Mouse (Mus musculus) gonadal fat pad, adult 2 months (tissue): ENCODE measurements around the gene Trim67. TPM values are rescaled to one million over a fixed set of nuclear protein-coding genes. Genes with fewer than 3 reads are reported as not detected.
A peak's percentile ranks its signal among the peaks of the same experiment; 100 is the strongest.

Experiments used
- DNase-seq: peaks from one replicate; pipeline ENCODE4 v3.0.0-alpha.2; 2012; ENCODE audit warnings: low read depth
- polyA plus RNA-seq: library from polyadenylated mRNA; depleted of rRNA; stranded (reverse); fragments of >200 nt; gene quantifications from 2 replicates; pipeline ENCODE4 v1.2.3, GENCODE M21; 2012

Gene Trim67
- polyA plus RNA-seq, 1 experiment = 5.4 TPM

GRCm38 (mm10) chr8:124794486-124794780 is 1.5 kb downstream of the Trim67 start:
- no peak for DNase-seq

- no peak for DNase-seq
These were observed 3.0 kb downstream of the Trim67 start for GRCm38 (mm10) chr8:124795781-124796488.

DNA sequence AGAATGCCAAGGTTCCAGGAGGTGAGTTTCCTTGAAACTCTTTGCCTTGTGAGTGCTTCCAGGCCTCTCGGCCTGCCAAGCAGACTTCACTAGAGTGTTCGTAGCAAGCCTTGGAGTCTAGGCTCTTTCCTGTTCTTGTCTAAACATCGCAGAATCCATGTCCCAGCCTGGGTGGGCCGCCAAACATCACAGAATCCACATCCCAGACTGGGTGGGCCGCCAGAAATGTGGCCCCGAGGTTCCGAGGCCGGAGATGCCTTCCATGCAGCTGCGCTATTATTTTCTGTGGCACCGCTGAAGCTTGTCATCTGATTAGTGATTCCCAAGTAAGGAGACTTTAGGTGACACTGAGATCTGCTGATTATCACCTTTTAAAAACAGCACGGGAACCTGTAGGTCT is 7.7 kb downstream of the Trim67 start:
- no peak for DNase-seq

DNA sequence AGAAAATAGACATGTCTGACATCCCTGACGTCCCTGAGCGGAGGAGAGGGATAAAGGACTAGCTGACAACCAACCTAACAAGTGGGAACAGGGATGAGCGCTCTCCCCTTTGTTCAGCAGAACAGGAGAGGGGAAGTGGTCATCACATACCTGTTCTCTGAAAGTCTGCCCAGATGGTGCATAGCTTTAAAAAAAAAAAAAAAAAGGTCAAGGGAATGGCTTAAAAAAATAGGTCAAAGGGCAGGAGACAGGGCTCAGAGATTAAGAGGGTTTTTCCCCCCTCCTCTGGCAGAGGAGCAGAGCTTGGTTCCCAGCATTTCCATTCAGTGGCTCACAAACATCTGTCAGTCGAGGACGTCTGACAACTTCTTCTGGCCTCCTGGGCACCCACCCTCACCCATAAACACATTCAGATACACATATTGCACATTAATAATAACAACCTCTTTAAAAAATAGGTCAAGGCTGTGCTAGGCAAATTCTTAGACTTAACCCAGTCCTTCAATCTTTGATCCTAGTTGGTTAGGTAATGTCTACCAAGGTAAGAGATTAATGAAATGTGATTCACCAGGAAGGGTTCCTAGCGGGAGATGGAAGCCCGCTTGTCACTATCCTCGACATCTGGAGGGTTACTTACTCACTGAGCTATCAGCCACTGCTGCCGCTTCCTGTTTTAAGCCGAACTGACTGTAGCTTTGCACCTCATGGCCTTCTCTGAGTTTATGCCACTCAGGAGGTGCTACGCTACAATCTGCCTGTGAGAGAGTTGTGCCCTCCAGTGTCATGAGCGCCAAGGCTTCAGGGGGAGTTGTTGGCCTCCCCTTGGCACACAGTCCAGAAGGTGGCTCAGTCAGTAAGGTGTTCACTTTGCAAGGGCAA is 11.2 kb downstream of the Trim67 start:
- no peak for DNase-seq

DNA sequence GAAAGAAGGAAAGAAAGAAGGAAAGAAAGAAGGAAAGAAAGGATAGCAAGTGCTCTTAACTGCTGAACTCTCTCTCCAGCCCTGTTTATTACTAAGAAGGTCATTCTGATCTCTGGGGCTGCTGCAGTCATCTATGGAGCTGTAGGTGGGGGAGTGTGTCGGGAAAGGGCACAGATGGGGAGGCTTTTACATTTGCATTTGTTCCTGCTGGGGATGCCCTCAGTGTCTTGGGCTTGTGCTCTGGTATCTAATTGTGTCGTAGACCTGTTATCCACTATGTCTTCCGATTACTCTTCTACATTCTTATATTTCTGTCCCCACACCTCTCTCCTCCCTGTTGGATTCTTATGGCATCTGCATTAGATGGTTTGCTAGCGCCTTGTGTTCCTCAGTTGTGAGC is 13.1 kb downstream of the Trim67 start:
- no peak for DNase-seq

GRCm38 (mm10) chr8:124809419-124809818 is 16.5 kb downstream of the Trim67 start:
- no peak for DNase-seq

GRCm38 (mm10) chr8:124810056-124810610 is 17.2 kb downstream of the Trim67 start:
- no peak for DNase-seq

DNA sequence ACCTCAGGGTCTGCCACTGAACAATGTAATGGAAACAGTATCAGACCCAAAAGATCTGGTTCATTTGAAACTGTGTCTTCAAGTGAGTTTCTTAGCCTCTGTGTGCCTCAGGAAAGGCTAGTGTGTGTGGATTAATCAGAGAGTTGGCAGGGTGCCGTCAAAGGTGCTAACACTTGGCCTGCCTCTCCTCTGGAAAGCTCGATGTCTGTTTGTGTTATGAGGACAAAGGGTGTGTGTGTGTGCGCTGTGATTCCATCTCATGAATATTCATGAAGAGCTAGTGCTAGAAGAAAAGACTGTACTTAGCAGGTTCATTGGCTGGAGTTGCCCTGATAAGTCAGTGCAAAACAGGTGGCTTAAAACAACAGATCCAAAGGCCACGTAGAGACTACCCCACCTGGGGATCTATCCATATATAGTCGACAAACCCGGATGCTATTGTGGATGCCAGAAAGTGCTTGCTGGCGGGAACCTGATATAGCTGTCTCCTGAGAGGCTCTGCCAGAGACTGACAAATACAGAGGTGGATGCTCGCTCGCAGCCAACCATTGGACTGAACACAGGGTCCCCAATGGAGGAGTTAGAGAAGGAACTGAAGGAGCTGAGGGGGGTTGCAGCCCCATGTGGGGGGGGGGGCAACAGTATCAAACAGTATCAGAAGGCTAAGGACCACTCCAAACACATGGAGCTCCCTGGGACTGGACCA is 17.9 kb downstream of the Trim67 start:
- DNase-seq = no peak

- DNase-seq = no peak
These were observed 20.4 kb downstream of the Trim67 start for GRCm38 (mm10) chr8:124813326-124813725.

DNA sequence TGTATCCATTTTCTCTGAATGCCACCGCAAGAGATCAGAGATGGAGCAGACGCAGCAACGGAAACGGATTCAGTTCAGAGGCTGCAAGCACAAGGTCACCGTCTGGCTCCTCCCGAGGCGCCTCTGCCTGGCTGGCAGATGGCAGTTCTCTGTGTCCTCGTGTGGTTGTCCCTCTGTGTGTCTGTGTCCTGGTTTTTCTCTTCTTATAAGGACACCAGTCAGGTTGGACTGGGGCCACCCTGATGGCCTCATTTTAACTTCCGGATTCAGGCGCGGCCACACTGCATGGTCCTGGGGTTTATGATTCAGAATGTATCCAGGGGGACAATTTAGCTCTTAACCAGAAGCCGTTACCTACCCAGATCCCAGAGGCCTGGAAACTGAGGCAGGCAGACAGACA is 23.0 kb downstream of the Trim67 start:
- no peak for DNase-seq

DNA sequence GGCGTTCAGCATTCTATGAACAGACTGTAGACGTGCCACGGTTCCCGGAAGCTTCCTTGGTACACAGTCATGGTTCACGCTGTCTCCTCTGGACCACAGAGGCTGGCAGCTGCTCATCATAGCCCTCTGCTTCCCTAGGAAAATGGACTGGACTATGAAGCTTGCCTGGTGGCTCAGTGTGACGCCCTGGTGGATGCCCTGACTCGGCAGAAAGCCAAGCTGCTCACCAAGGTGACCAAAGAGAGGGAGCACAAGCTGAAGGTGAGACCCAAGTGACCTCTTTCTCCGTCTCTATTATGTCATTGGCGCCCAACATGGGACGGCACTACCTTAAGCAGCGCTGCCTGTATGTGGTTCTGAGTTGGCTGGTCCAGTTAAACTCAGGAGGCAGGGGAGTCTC is 24.0 kb downstream of the Trim67 start:
- DNase-seq = no peak

DNA sequence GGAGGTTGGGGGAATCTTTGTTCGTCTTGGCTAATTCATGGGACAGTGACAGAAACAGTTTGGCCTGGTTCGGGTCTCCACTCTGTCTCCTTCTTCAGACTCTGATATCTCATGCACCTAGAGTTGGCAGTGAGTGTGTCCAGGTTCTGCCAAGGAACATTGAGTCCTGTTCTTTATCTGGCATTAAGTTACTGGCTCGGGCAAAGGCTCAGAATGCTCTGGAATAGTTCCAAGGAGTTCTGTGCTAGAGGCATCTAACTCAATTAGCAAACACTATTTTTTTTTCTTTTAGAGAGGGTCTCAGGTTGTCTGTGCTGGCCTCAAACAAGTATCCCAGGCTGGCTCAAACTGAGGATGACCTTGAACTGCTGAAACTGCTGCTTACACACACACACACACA is 24.5 kb downstream of the Trim67 start:
- DNase-seq = no peak

DNA sequence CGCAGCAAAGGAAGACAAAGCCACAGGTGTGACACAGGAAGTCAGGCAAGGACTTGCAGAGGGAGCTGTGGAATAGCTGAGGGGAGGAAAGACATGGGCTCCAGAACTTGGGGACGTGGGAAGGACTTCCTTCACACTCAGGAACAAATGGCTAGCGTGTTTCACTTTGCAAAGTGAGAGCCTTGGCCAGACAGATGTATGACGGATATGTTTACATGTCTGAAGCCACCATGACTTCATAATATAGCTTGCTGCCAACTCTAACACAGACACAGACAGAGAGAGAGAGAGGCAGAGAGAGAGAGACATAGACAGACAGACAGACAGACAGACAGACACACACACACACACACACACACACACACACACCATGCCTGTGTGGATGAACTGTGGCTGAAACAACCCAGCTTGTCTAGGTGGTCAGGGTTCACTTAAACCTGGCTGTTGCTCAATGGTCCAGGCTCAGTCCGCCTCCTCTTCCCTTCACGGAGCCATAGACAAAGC is 26.8 kb downstream of the Trim67 start:
- no peak for DNase-seq

- DNase-seq = no peak
These were observed 27.2 kb downstream of the Trim67 start for GRCm38 (mm10) chr8:124820125-124820524.

GRCm38 (mm10) chr8:124823497-124823896 is 30.6 kb downstream of the Trim67 start:
- no peak for DNase-seq

GRCm38 (mm10) chr8:124826658-124827057 is 33.8 kb downstream of the Trim67 start:
- peak; percentile 83 for DNase-seq

- DNase-seq = no peak
These were observed 34.5 kb downstream of the Trim67 start for GRCm38 (mm10) chr8:124827387-124827786.

GRCm38 (mm10) chr8:124828561-124829240 is 35.8 kb downstream of the Trim67 start:
- no peak for DNase-seq

- DNase-seq = no peak
These were observed 37.2 kb downstream of the Trim67 start for GRCm38 (mm10) chr8:124830050-124830449.

DNA sequence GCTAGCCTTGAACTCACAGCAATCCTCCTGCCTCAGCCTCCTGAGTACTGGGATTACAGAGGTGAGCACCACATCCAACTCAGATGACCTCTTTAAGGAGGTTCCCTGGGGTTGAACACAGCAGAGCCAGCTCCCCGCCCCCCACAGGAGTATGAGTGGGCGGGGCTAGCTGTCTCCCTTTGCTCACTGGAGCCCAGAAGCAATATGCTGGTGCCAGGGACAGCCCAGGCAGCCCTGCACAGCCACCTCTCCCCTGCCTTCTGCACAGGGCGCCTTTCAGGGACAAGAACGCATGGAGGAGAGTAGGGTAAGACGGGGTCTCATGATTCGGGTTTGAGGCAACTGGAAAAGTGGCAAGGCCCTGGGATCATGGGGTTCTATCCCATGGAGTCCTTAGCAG is 38.6 kb downstream of the Trim67 start:
- no peak for DNase-seq

DNA sequence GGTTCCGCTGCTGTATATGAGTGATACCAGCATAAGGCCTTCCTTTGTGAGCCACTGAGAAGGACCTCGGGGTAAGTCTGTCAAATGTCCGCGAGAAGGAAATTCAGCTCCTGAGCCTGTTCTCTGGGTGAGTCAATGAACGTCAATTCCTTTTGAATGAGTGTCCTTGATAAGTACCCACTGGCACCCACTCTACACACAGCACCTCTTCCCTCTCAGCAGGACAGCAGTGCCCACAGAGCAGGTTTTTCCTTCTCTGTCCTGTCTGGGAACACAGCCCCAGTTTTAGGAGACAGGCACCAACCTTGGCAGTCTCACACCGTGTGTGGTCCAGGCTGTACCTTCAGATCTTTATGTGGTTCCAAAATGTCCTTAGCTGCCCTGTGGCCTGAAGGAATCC is 39.0 kb downstream of the Trim67 start:
- DNase-seq = no peak
